Mouse (Mus musculus) midbrain, embryonic 11.5 days (tissue): Measurements from ENCODE around the gene Actr2. TPM values are rescaled to one million over a fixed set of nuclear protein-coding genes. Genes with fewer than 3 reads are reported as not detected.

Experiments
- ATAC-seq: fragments of 200-750 bp; cut with Nextera tagmentation; 2 replicates; pipeline ENCODE4 v1.8.0; 2017; ENCODE audit warnings: moderate TSS enrichment, moderate library complexity; ENCODE audit not compliant: low FRiP score
- DNase-seq: peaks from one replicate; pipeline ENCODE4 v3.0.0; 2015; ENCODE audit warnings: low spot score; ENCODE audit errors: missing footprints
- H3K27ac ChIP-seq: fragments of 300-500 bp; sonication (generic); 2 replicates; pipeline ENCODE4 v1.5.1; 2014; ENCODE audit warnings: low read depth, low read length
- H3K27me3 ChIP-seq: fragments of 300-500 bp; sonication (generic); 2 replicates; pipeline ENCODE4 v1.6.1; 2014; ENCODE audit warnings: mild to moderate bottlenecking, low read length, moderate library complexity, mixed read lengths; ENCODE audit not compliant: control insufficient read depth, insufficient read depth
- H3K36me3 ChIP-seq: fragments of 300-500 bp; sonication (generic); 2 replicates; pipeline ENCODE4 v1.6.1; 2014; ENCODE audit warnings: mild to moderate bottlenecking, low read length, moderate library complexity, mixed read lengths; ENCODE audit not compliant: control insufficient read depth, insufficient read depth
- H3K4me1 ChIP-seq: fragments of 300-500 bp; sonication (generic); 2 replicates; pipeline ENCODE4 v1.6.1; 2014; ENCODE audit warnings: low read length; ENCODE audit not compliant: control insufficient read depth, insufficient read depth
- H3K4me2 ChIP-seq: fragments of 300-500 bp; sonication (generic); 2 replicates; pipeline ENCODE4 v1.6.1; 2014; ENCODE audit warnings: mild to moderate bottlenecking, moderate library complexity
- H3K4me3 ChIP-seq: fragments of 300-500 bp; sonication (generic); 2 replicates; pipeline ENCODE4 v1.5.1; 2014; ENCODE audit warnings: low read depth, low read length
- H3K9ac ChIP-seq: fragments of 300-500 bp; sonication (generic); 2 replicates; pipeline ENCODE4 v1.6.1; 2014; ENCODE audit warnings: low read length
- H3K9me3 ChIP-seq: fragments of 300-500 bp; sonication (generic); 2 replicates; pipeline ENCODE4 v1.6.1; 2016; ENCODE audit warnings: low read length; ENCODE audit not compliant: control insufficient read depth
- WGBS: fragments of 180-500 bp; shearing (Covaris S2); extraction: QIAGEN DNeasy Blood & Tissue Kit; methylation state at CpG from one replicate; pipeline ENCODE4 v1.1.7; 2014; 5-methylcytosine and 5-hydroxymethylcytosine counted together
- polyA plus RNA-seq: library from polyadenylated mRNA; unstranded; fragments of >200 nt; fragmentation: Nextera tagmentation; extraction: Ambion mirVana; gene quantifications from 2 replicates; pipeline ENCODE4 v1.2.1, GENCODE M21; 2014

Gene Actr2
- polyA plus RNA-seq, 1 experiment from 2014 or later = 75.9 TPM

DNA sequence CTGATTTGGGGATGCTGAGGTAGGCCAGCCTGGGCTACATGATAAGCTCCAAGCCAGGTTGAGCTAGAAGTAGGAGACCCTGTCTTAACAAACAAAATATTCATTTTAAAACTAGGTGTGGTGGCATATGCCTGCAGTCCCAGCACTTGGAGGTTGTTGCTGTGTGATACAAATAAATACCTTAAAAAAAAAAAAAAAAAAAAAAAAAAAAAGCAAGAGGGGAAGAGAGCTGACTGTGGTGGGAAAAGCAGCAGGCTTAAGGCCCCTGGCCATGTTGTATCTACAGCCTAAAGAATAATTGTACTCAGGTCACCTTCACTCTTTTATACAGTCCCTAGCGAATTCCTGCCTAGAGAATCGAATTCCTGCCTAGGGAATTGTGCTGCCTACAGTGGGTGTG is 93.8 kb downstream of the Actr2 start:
- ATAC-seq (no peak), DNase-seq (no peak)
- Histone ChIP-seq H3K27ac (no peak overlapping the region), H3K4me1 (no peaks in the 10 kb centered on the region), H3K9ac (no peak overlapping the region), H3K9me3 (peaks cover 11% of the 10 kb centered on the region), H3K36me3 (peaks cover 39% of the 10 kb centered on the region), H3K27me3 (no peaks in the 10 kb centered on the region), H3K4me2 (no peak overlapping the region), H3K4me3 (no peak overlapping the region)
- WGBS = 95% methylated on average over 2 of the region's 2 CpGs

DNA sequence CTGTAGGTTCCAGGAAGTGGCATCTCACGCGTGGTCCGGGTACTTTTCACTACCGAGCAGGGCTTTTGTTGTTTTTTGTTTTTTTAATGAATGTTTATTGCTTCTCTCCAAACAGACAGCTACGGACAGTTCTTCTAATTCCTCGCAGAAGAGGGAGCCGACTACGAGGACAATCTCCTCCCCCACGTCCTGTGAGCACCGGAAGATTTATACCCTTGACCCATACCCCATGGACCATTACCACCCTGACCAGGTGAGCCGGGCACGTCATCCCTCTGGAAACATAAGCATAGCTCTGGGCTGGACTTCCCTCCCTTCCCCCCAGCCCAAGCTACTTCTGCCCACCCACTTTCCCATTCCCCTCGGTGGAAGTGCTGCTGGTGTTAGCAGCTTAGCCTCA is 94.8 kb downstream of the Actr2 start:
- Histone ChIP-seq H3K9me3 (peaks cover 11% of the 10 kb centered on the region), H3K27me3 (no peaks in the 10 kb centered on the region), H3K9ac (no peak overlapping the region), H3K4me1 (no peaks in the 10 kb centered on the region), H3K36me3 (peaks cover 39% of the 10 kb centered on the region), H3K4me3 (no peak overlapping the region), H3K27ac (no peak overlapping the region), H3K4me2 (no peak overlapping the region)
- DNase-seq (no peak), ATAC-seq (no peak)
- 97% methylated on average over 13 of the region's 13 CpGs for WGBS

DNA sequence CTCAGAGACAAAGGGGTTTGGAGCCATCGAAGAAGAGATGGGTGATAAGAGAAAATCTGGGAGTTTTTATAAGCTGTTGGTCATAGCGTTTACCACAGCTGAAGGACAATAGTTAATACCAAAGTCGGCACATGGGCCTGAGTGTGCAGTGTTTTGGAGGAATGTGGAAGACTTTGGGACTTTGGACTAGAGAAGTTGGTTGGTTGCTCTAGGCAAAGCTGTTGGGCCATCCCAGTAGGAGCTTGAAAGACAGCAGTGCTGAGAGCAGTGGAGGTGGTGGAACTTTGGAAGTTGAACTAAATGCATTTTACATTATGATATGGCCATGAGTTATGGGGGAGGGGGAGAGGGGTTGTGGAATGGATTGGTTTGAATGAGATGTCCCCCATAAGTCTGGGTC is 99.3 kb downstream of the Actr2 start:
- ATAC-seq (no peak), DNase-seq (no peak)
- 95% methylated on average over 3 of the region's 3 CpGs for WGBS
- no peak overlapping the region for H3K27ac ChIP-seq
- H3K9me3 ChIP-seq = no peaks in the 10 kb centered on the region
- H3K4me3 ChIP-seq = no peak overlapping the region
- H3K9ac ChIP-seq = no peak overlapping the region
- no peak overlapping the region for H3K4me2 ChIP-seq
- H3K27me3 ChIP-seq = no peaks in the 10 kb centered on the region
- H3K36me3 ChIP-seq = peaks cover 13% of the 10 kb centered on the region
- no peaks in the 10 kb centered on the region for H3K4me1 ChIP-seq

Other genes with a start within 250 kb of the Actr2 start
- gene Spred2, start 188.5 kb downstream of the Actr2 start, polyA plus RNA-seq = 4.7 and 5.7 TPM in 2 replicates
- 248 and 272 TPM in 2 replicates for gene Rab1a, start 88.5 kb upstream of the Actr2 start, polyA plus RNA-seq
- 29.4 TPM in 2 replicates for gene Cep68, start 136.5 kb upstream of the Actr2 start, polyA plus RNA-seq
- gene Slc1a4, start 219.8 kb upstream of the Actr2 start, polyA plus RNA-seq = 20.2 and 21.0 TPM in 2 replicates